Mouse (Mus musculus) embryo, embryonic 10 days (tissue): Measurements from ENCODE around the gene Card11.

Experiments
- DNase-seq: peaks from one replicate; pipeline ENCODE4 v3.0.0-alpha.2; 2015; ENCODE audit warnings: low spot score

The Card11 gene

DNA sequence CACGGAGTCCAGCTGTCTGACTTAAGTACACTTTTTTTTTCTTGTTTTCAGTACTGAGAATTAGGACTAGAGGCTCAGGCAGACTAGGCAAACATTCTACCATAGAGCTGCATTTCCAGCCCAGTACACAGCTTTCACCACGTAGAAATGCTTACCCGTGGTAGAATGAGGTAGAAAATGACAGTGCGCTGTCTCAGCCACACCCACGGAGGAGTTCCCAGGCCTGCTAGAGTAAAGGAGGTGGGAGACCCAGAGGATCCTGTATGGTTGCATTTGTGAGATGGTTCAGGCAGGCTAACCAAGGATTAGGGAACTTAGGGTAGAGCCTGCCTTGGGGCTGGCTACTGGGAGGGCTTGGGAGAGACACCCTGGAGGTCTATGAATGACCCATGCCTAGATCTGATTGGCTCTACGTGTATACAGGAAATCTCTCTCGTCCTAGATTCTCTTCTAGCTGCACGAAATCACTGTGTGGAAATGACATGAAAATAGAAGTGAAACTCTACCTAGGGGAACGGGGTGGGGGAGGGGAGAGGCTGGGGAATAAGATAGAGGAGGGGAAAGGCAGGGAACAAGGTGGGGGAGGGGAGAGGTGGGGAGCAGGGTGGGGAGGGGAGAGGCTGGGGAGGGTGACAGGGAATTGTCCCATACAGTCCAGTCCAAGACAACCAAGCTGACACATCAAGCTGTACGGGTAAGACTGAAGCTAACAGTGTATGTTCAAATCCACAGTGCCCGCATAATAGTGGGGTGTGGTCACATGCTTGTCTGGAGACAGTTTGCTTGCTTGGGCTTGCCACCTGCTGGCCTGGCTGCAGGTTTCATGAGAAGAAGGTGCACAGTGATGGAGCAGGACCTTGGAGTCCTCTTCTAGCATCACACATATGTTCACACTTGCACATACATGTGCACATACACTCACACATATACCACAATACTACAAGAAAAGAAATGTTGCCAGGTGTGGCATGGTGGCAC lies 8.0 kb downstream of the Card11 start:
- no peak for DNase-seq

- no peak for DNase-seq
Measured at GRCm38 (mm10) chr5:140985311-140986050, 14.9 kb downstream of the Card11 start.

DNA sequence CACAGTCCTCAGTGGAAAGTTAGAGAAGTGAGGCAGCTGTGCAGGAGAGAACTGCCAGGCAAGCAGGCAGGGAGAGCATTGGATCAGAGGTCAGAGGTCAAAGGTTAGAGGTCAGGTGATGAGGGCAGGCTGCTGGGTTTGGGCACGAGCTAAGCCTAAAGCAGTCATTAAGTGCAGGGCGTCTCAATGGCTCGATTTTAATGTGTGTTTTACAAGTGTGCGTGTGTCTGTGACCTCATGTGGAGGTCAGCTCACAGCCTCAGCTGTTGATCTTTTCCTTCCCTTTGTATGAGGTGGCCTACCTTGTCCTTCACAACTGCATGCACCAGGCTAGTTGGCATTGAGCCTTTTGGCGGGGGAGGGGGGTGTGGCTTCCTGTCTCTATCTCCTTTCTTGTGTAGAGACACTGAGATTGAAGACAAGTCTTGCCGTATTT lies 19.0 kb downstream of the Card11 start:
- peak; percentile 78 for DNase-seq

- DNase-seq = no peak
Measured at GRCm38 (mm10) chr5:140980783-140981182, 19.6 kb downstream of the Card11 start.

- no peak for DNase-seq
Measured at GRCm38 (mm10) chr5:140980051-140980450, 20.3 kb downstream of the Card11 start.

DNA sequence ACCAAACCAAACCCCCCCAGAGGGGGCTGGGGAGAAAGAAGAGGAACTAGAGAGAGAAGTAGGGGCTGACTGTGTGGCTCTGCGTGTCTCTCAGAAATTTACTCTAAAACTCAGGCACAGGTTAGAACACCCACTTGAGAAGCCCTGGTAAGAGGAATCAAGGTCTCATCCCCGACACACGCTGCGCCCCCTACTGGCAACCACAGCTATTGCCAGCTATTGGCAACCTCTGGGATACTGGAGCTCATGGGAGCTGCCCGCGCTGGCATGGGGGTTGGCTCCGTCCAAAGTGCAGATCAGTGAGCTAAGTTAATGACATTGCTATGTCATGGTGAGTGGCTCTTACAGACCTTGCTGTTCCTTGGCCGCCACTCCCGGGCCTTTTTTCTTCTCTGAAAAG lies 37.4 kb downstream of the Card11 start:
- peak; percentile 70 for DNase-seq

DNA sequence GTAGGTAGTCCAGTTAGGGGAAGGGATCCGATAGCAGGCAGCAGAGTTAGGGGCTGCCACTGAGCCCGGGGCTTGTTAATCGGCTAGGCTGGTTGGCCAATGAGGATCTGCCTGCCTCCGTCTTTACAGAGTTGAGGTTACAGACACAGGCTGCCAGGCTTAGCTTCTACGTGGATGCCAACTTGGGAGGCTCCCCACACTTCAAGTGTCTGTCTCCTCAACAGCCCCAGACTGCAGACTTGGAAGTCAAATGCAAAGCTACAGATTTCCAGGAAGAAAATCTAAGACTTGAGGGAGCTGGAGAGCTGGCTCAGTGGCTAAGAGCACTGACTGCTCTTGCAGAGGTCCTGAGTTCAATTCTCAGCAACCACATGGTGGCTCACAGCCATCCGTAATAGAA lies 39.6 kb downstream of the Card11 start:
- DNase-seq = no peak

GRCm38 (mm10) chr5:140959160-140959559 lies 41.2 kb downstream of the Card11 start:
- no peak for DNase-seq

DNA sequence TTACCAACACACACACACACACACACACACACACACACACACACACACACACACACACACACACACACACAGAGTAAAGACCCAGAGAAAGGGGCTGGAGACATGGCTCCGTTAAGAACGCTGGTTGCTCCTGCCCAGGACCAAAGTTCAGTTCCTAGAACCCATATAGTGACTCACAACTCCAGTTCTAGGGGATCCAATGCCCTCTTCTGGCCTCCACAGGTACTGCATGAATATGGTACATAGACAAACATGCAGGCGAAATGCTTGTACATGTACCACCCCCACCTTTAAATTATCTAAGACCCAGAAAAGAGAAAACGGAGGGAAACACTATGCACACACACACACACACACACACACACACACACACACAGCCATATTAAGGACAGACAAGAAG lies 43.3 kb downstream of the Card11 start:
- DNase-seq = no peak

GRCm38 (mm10) chr5:140955666-140956065 lies 44.7 kb downstream of the Card11 start:
- no peak for DNase-seq

- no peak for DNase-seq
Measured at GRCm38 (mm10) chr5:140951801-140952200, 48.6 kb downstream of the Card11 start.

- no peak for DNase-seq
Measured at GRCm38 (mm10) chr5:140948009-140948408, 52.4 kb downstream of the Card11 start.

- DNase-seq = no peak
Measured at GRCm38 (mm10) chr5:140946034-140946433, 54.3 kb downstream of the Card11 start.

DNA sequence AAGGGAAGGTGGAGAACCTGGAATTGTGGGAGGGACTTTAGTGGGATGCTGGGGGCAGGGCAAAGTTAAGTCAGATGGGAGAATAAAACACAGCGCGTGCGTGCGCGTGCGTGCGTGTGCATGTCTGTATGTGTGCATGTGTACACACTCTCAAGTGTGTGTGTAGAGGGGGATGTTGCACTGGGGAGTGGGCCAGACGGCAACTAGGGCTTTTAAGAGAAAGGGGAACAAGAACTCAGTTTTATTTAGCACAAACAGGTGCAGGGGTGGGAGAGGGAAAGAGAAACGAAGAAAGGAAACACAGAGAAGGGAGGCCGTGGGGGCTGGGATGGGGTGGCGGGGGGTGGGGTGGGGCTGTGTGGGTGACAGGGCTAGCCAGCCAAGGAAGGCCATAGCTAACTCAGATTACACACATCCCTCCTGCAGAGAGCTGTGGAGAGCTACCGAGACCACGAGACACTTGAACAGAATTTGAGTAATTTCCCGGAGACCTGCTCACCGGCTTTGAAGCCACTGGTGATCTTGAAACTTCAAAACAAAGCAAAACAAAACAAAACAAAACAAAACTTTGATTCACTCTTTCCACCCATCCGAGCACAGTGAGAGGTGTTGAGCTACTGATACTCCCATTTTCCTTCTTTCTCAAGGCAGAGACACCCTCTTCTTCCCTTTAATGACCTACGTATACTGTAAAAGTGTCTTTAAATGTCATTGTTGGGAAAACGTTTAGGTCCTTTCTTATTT lies 55.8 kb downstream of the Card11 start:
- no peak for DNase-seq

DNA sequence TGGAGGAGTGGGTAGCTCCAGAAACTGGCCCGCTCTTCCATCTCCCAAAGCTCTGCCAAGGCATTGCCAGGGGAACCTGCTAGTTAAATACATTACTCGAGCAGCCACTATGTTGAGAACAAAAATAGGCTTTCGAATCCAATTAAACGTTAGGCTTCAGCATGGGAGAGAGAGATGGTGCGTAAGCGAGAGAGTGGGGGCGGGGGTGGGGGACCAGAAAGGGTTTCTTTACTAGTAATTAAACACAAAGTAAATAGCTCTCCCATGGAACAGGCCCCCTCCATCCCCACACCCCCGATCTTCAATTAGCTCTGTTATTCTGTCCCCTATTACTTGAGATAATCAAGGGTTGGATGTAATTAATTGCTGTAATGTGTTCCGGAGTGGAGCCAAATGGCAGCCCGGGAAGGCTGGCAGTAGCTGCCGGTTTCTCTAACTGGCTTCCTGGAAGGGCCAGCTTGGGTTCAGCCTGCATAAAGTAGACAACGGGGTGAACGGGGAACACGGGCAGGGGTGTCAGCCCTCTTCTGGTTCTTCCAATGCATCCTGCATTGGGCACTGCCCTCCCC lies 59.4 kb downstream of the Card11 start:
- no peak for DNase-seq

GRCm38 (mm10) chr5:140940257-140940922 lies 60.0 kb downstream of the Card11 start:
- DNase-seq = no peak

DNA sequence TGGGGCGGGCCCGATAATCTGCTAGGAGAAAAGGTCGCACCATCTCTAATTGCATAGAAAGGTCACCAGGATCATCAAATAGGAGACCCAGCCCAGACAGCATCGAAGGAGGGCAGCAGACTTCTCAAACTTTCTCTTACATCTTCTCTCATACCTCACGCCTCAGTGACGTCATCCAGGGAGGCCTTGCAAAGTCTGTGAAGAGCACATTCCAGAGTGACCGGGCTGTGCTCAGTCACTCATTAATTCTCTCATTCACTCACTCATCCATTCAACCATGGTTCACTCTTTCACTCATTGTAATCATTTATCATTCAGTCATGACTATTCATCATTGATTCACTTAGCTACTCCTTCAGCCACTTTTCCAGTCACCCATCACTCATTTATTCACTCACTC lies 63.6 kb downstream of the Card11 start:
- no peak for DNase-seq

DNA sequence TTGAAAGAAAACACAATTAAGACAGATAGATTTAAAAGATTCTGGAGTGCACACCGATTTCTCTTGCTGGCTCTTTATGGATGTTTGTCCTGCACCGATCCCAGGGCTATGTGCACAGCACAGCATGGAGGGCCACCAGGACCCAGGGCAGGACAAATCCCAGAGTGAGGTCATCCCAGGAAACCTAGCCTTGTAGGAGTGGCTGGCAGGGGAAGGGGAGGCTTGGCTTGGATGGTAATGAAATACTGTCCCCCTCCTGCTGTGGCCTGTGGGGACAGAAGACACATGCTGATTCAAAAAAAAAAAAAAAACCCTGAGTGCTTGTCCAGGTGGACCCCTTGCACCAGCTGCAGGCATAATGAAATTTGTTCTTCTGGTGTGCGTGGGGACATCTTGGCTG lies 64.5 kb downstream of the Card11 start:
- DNase-seq = no peak

GRCm38 (mm10) chr5:140934639-140935315 lies 65.6 kb downstream of the Card11 start:
- DNase-seq = no peak

DNA sequence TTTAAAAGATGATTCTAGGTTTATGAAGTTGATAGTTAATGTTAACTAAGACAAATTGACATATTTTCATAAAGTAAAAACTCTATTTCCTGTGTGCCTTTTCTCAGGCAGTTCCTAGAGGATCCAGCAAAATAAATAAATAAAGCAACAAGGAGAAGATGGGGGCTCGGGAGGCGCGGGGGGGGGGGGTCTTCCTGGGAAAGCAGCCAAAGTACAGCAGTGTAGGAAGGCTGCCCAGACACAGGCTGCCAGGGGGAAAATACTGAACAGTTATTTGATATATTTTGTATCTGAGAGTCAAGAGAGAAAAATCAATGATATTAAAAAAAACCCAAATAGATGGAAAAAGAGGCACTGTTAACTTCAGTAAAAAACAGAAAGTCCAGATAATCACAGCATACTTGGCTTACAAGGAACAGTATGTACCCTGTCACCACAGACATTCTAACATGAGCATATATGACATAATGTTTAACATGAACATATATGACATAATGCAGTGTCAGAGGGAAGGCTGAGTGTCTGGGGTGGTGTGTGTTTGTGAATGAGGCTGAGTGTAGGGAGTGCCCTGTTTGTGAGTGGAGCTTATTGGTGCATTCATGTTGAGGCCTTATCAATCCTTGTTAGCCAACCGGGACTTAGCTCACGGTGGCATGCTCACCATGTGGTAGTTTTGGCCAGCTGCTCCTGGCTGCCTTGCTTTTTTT lies 68.7 kb downstream of the Card11 start:
- DNase-seq = no peak
